Mouse (Mus musculus): ENCODE data around the gene Ttc38. TPM values are rescaled to one million over a fixed set of nuclear protein-coding genes. Genes with fewer than 3 reads are reported as not detected.

The Ttc38 gene
- polyA plus RNA-seq, 1 experiment: 19.3 TPM

DNA sequence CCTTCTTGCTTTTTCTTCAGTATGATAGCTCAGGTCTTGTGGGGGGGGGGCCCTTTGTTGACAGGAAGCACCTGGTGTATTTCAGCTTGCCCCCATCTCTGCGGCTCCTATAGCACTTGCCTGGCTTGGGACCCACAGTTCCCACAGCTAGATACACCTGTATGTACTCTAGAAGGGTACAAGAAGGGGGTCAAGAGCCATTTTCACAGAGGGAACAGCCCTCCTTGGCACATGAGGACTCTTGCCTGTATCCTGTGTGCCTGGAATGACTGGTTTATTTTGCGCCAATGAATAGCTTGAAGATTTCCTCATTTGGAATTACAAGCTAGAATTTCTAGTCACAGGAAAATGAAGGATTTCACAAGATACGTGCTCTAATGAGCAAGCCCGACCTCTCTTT is 40.7 kb upstream of the Ttc38 start:
- Histone ChIP-seq H3K27ac (ENCODE audit: insufficient read depth, low read depth, low read length) (no peak overlapping the region), H3K36me3 (ENCODE audit: control insufficient read depth, insufficient read depth, low read length) (no peaks in the 10 kb centered on the region; the same call in 1 of the 2 replicates), H3K4me1 (ENCODE audit: control insufficient read depth, insufficient read depth, low read length) (no peaks in the 10 kb centered on the region), H3K27me3 (replicated peaks; ENCODE audit: control insufficient read depth, insufficient read depth, low read length) (no peaks in the 10 kb centered on the region), H3K4me3 (ENCODE audit: insufficient read depth, low read depth, low read length) (no peak overlapping the region)
- 89% methylated on average over 4 of the region's 4 CpGs for whole genome bisulfite sequencing
- no peak for DNase-seq
- no peak for TF ChIP-seq POLR2A (IDR thresholded peaks at IDR 0.05; ENCODE audit: low read depth, low read length)
- TF ChIP-seq CTCF (conservative IDR thresholded peaks at IDR 0.05; ENCODE audit: insufficient read depth, insufficient read length, low read depth, low read length): no peak

GRCm38 (mm10) chr15:85792819-85793218 is 39.3 kb upstream of the Ttc38 start:
- H3K36me3 ChIP-seq (ENCODE audit: control insufficient read depth, insufficient read depth, low read length): no peaks in the 10 kb centered on the region; the same call in 1 of the 2 replicates
- H3K27ac ChIP-seq (ENCODE audit: insufficient read depth, low read depth, low read length): no peak overlapping the region
- no peaks in the 10 kb centered on the region for H3K27me3 ChIP-seq (replicated peaks; ENCODE audit: control insufficient read depth, insufficient read depth, low read length)
- H3K4me3 ChIP-seq (ENCODE audit: insufficient read depth, low read depth, low read length): no peak overlapping the region
- no peaks in the 10 kb centered on the region for H3K4me1 ChIP-seq (ENCODE audit: control insufficient read depth, insufficient read depth, low read length)
- 83% methylated on average over 1 of the region's 1 CpGs for WGBS
- DNase-seq: no peak
- TF ChIP-seq CTCF (conservative IDR thresholded peaks at IDR 0.05; ENCODE audit: insufficient read depth, insufficient read length, low read depth, low read length): no peak
- no peak for TF ChIP-seq POLR2A (IDR thresholded peaks at IDR 0.05; ENCODE audit: low read depth, low read length)

GRCm38 (mm10) chr15:85795516-85795915 is 36.6 kb upstream of the Ttc38 start:
- H3K27ac ChIP-seq (ENCODE audit: insufficient read depth, low read depth, low read length): no peak overlapping the region
- TF ChIP-seq POLR2A (IDR thresholded peaks at IDR 0.05; ENCODE audit: low read depth, low read length): no peak
- TF ChIP-seq CTCF (conservative IDR thresholded peaks at IDR 0.05; ENCODE audit: insufficient read depth, insufficient read length, low read depth, low read length): no peak
- H3K36me3 ChIP-seq (ENCODE audit: control insufficient read depth, insufficient read depth, low read length): no peaks in the 10 kb centered on the region; the same call in 1 of the 2 replicates
- WGBS: 79% methylated on average over 6 of the region's 6 CpGs
- no peak overlapping the region for H3K4me3 ChIP-seq (ENCODE audit: insufficient read depth, low read depth, low read length)
- no peaks in the 10 kb centered on the region for H3K4me1 ChIP-seq (ENCODE audit: control insufficient read depth, insufficient read depth, low read length)
- H3K27me3 ChIP-seq (replicated peaks; ENCODE audit: control insufficient read depth, insufficient read depth, low read length): no peaks in the 10 kb centered on the region
- no peak for DNase-seq

GRCm38 (mm10) chr15:85798676-85799075 is 33.4 kb upstream of the Ttc38 start:
- no peak for TF ChIP-seq POLR2A (IDR thresholded peaks at IDR 0.05; ENCODE audit: low read depth, low read length)
- TF ChIP-seq CTCF (conservative IDR thresholded peaks at IDR 0.05; ENCODE audit: insufficient read depth, insufficient read length, low read depth, low read length): no peak
- no peak overlapping the region for H3K4me3 ChIP-seq (ENCODE audit: insufficient read depth, low read depth, low read length)
- H3K27ac ChIP-seq (ENCODE audit: insufficient read depth, low read depth, low read length): no peak overlapping the region
- H3K4me1 ChIP-seq (ENCODE audit: control insufficient read depth, insufficient read depth, low read length): no peaks in the 10 kb centered on the region
- WGBS: 97% methylated on average over 8 of the region's 8 CpGs
- peaks cover 1% of the 10 kb centered on the region for H3K36me3 ChIP-seq (ENCODE audit: control insufficient read depth, insufficient read depth, low read length)
- DNase-seq: no peak
- no peaks in the 10 kb centered on the region for H3K27me3 ChIP-seq (replicated peaks; ENCODE audit: control insufficient read depth, insufficient read depth, low read length)

DNA sequence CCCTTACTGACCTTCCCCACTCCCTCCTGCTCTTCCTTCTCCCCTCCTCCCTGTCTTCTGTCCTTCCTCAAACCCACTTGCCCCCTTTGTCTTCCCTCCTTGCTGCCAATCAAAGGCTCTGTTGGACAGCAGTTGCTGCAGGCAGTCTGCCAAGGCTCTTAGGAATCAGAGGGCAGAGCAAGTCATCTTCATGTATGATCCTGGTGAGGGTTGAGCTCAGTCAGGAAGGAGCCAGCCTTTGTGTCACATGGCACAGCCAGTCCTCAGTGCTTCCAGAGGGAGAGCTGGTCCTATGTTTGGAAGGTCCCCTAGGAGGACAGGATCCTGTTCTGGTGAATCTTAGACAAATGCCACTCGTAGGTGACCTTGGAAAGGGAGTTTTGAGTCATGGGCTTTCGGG is 29.2 kb upstream of the Ttc38 start:
- peaks cover 1% of the 10 kb centered on the region for H3K36me3 ChIP-seq (ENCODE audit: control insufficient read depth, insufficient read depth, low read length)
- WGBS: 83% methylated on average over 2 of the region's 2 CpGs
- peak; percentile 53 for DNase-seq
- H3K4me3 ChIP-seq (ENCODE audit: insufficient read depth, low read depth, low read length): no peak overlapping the region
- no peaks in the 10 kb centered on the region for H3K27me3 ChIP-seq (replicated peaks; ENCODE audit: control insufficient read depth, insufficient read depth, low read length)
- no peaks in the 10 kb centered on the region; the same call in 1 of the 2 replicates for H3K4me1 ChIP-seq (ENCODE audit: control insufficient read depth, insufficient read depth, low read length)
- no peak overlapping the region for H3K27ac ChIP-seq (ENCODE audit: insufficient read depth, low read depth, low read length)
- TF ChIP-seq POLR2A (IDR thresholded peaks at IDR 0.05; ENCODE audit: low read depth, low read length) (no peak), CTCF (conservative IDR thresholded peaks at IDR 0.05; ENCODE audit: insufficient read depth, insufficient read length, low read depth, low read length) (no peak)

DNA sequence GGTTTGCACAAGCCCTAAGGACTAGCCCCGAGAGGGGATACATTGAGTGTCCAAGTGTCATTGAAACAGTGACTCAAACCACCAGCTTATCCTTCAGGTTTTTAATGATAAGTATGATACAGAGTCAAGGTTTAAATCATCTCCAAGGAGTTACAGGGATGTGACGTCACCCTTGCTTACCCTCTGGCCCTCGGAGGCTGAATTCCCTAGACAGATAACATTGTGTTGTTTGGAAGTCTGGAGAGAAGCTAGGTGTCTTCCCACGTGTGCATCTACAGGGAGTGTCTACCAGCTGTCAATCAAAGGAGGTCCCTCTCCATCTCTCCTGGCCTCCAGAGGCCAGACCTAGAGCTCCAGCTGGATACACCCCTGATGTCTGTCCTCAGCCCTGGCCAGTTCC is 25.2 kb upstream of the Ttc38 start:
- Histone ChIP-seq H3K27ac (ENCODE audit: insufficient read depth, low read depth, low read length) (no peak overlapping the region), H3K36me3 (ENCODE audit: control insufficient read depth, insufficient read depth, low read length) (no peaks in the 10 kb centered on the region), H3K4me3 (ENCODE audit: insufficient read depth, low read depth, low read length) (no peak overlapping the region), H3K27me3 (replicated peaks; ENCODE audit: control insufficient read depth, insufficient read depth, low read length) (no peaks in the 10 kb centered on the region), H3K4me1 (ENCODE audit: control insufficient read depth, insufficient read depth, low read length) (peaks cover 3% of the 10 kb centered on the region; the same call in 1 of the 2 replicates)
- TF ChIP-seq CTCF (conservative IDR thresholded peaks at IDR 0.05; ENCODE audit: insufficient read depth, insufficient read length, low read depth, low read length) (no peak), POLR2A (IDR thresholded peaks at IDR 0.05; ENCODE audit: low read depth, low read length) (no peak)
- 67% methylated on average over 4 of the region's 4 CpGs for WGBS
- DNase-seq: no peak

- 82% methylated on average over 4 of the region's 4 CpGs for WGBS
- H3K4me1 ChIP-seq (ENCODE audit: control insufficient read depth, insufficient read depth, low read length): peaks cover 3% of the 10 kb centered on the region; the same call in 1 of the 2 replicates
Observed at GRCm38 (mm10) chr15:85807404-85807803, 24.7 kb upstream of the Ttc38 start.

More at GRCm38 (mm10) chr15:85807404-85807803, 24.7 kb upstream of the Ttc38 start:
- H3K27me3 ChIP-seq (replicated peaks; ENCODE audit: control insufficient read depth, insufficient read depth, low read length): no peaks in the 10 kb centered on the region
- H3K36me3 ChIP-seq (ENCODE audit: control insufficient read depth, insufficient read depth, low read length): no peaks in the 10 kb centered on the region
- TF ChIP-seq POLR2A (IDR thresholded peaks at IDR 0.05; ENCODE audit: low read depth, low read length): no peak
- no peak for TF ChIP-seq CTCF (conservative IDR thresholded peaks at IDR 0.05; ENCODE audit: insufficient read depth, insufficient read length, low read depth, low read length)
- H3K4me3 ChIP-seq (ENCODE audit: insufficient read depth, low read depth, low read length): no peak overlapping the region
- no peak overlapping the region for H3K27ac ChIP-seq (ENCODE audit: insufficient read depth, low read depth, low read length)
- DNase-seq: no peak
